Mouse (Mus musculus) lung, embryonic 15.5 days (tissue): ENCODE data around the gene Ckap2l. TPM values are rescaled to one million over a fixed set of nuclear protein-coding genes. Genes with fewer than 3 reads are reported as not detected.

ENCODE experiments used
- ATAC-seq: fragments of 200-750 bp; cut with Nextera tagmentation; 2 replicates; pipeline ENCODE4 v1.8.0; 2017; ENCODE audit warnings: moderate number of reproducible peaks, borderline replicate concordance; ENCODE audit not compliant: low FRiP score, low TSS enrichment; ENCODE audit errors: extremely low read depth
- H3K27ac ChIP-seq: fragments of 300-500 bp; sonication (generic); 2 replicates; pipeline ENCODE4 v1.5.1; 2015; ENCODE audit warnings: moderate library complexity, mild to moderate bottlenecking, inconsistent platforms
- H3K27me3 ChIP-seq: fragments of 300-500 bp; sonication (generic); 2 replicates; pipeline ENCODE4 v1.6.1; 2015; ENCODE audit warnings: inconsistent platforms
- H3K36me3 ChIP-seq: fragments of 300-500 bp; sonication (generic); 2 replicates; pipeline ENCODE4 v1.6.1; 2015; ENCODE audit warnings: inconsistent platforms
- H3K4me1 ChIP-seq: fragments of 300-500 bp; sonication (generic); 2 replicates; pipeline ENCODE4 v1.6.1; 2015; ENCODE audit warnings: inconsistent platforms
- H3K4me2 ChIP-seq: fragments of 300-500 bp; sonication (generic); 2 replicates; pipeline ENCODE4 v1.6.1; 2015; ENCODE audit warnings: inconsistent platforms, mild to moderate bottlenecking, moderate library complexity
- H3K4me3 ChIP-seq: fragments of 300-500 bp; sonication (generic); 2 replicates; pipeline ENCODE4 v1.5.1; 2015; ENCODE audit warnings: mild to moderate bottlenecking, inconsistent platforms
- H3K9ac ChIP-seq: fragments of 300-500 bp; sonication (generic); 2 replicates; pipeline ENCODE4 v1.6.1; 2015; ENCODE audit warnings: inconsistent platforms
- H3K9me3 ChIP-seq: fragments of 300-500 bp; sonication (generic); 2 replicates; pipeline ENCODE4 v1.6.1; 2016; ENCODE audit warnings: inconsistent platforms
- WGBS: fragments of 180-500 bp; shearing (Covaris S2); methylation state at CpG from one replicate; pipeline ENCODE4 v1.1.7; 2015; 5-methylcytosine and 5-hydroxymethylcytosine counted together
- polyA plus RNA-seq: library from polyadenylated mRNA; unstranded; fragments of >200 nt; fragmentation: Nextera tagmentation; extraction: Ambion mirVana; gene quantifications from 2 replicates; pipeline ENCODE4 v1.2.1, GENCODE M21; 2015

Ckap2l gene
- polyA plus RNA-seq, 1 experiment from 2014 or later = 50.0 TPM

DNA sequence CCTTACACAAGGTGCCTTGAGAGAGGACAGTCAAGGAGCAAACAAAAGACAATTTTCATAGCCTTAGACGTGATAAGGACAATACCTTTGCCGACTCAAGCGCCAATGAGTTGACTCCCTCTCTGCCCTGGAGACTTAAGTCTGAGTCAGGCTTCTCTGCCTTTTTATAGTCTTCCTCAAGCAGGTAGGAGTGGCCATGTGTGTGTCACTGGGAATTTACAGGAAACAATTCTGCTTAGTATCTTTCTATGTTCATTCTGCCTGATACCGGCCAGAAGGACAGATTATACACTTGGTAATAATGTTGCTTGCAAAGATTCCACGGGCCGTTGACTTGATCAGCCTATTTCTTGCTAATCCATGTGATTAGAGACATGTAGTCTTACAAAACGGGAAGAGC, 12.8 kb upstream of the Ckap2l start, which contains the start of gene Il1a:
TSS of gene Il1a (minus strand) at position 137 of the 400 bp plus-strand sequence.
- Histone ChIP-seq H3K4me1 (no peaks in the 10 kb centered on the region), H3K27ac (no peak within 1 kb of the TSS), H3K9ac (no peak within 1 kb of the TSS), H3K4me2 (no peak within 1 kb of the TSS), H3K27me3 (no peaks in the 10 kb centered on the region), H3K4me3 (no peak within 1 kb of the TSS), H3K9me3 (no peaks in the 10 kb centered on the region), H3K36me3 (no peaks in the 10 kb centered on the region)
- 74% methylated on average over 7 of the region's 7 CpGs for WGBS
- ATAC-seq = no peak

- no peak for ATAC-seq
- H3K9ac ChIP-seq = no peak overlapping the region
- no peak overlapping the region for H3K4me3 ChIP-seq
- H3K9me3 ChIP-seq = no peaks in the 10 kb centered on the region
- H3K4me2 ChIP-seq = no peak overlapping the region
- no peaks in the 10 kb centered on the region for H3K27me3 ChIP-seq
- H3K27ac ChIP-seq = no peak overlapping the region
- H3K36me3 ChIP-seq = no peaks in the 10 kb centered on the region
- H3K4me1 ChIP-seq = no peaks in the 10 kb centered on the region
- 76% methylated on average over 4 of the region's 4 CpGs for WGBS
Measured at GRCm38 (mm10) chr2:129306020-129306419, 9.0 kb upstream of the Ckap2l start.

DNA sequence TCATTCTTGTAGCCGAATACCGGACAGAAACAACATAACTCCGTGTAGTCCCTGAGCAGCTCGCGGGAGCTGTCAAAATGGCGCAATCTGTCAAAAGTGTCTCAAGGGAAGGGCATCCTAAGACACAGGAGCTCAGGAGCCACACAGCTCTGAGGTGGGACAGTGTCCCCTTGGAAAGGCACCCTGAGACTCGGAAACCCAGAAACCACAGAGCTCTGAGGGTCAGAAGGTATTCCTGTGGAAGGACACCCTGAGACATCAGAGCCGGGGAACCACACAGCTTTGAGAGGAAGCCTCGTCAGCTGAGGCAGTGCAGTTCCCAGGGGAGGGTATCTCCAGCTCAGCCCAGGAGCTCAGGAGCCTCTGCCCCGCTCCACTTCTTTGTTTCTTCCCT, 574 bp upstream of the Ckap2l start:
- H3K27me3 ChIP-seq = no peaks in the 10 kb centered on the region
- ATAC-seq = peak; percentile 35; the same call in 1 of the 2 replicates
- peaks cover 17% of the 10 kb centered on the region for H3K4me1 ChIP-seq
- peak overlapping the region; percentile 89 for H3K27ac ChIP-seq
- H3K36me3 ChIP-seq = peaks cover 3% of the 10 kb centered on the region; the same call in 1 of the 2 replicates
- peak overlapping the region; percentile 79 for H3K4me2 ChIP-seq
- H3K9ac ChIP-seq = peak overlapping the region; percentile 61
- H3K9me3 ChIP-seq = no peaks in the 10 kb centered on the region
- WGBS = 3% methylated on average over 10 of the region's 10 CpGs
- H3K4me3 ChIP-seq = peak overlapping the region; percentile 67

DNA sequence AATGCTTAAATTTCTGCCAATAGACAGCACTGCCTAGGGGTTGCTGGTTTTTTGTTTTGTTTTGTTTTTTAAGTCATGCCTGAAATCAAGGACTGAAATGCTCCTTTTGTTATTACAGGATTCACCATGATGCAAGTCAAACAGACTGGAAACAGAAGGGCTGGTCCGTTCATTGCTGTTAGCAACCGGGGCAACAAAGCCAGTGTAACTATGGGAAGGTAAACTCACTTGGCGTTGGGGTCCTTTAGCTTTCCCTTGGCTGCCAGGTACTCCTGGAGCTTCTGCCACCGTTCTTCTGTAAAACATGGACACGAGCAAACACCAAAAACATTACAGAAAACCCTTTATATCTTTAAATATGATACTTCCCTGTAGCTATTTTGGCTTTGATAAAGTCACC, 926 bp downstream of the Ckap2l start:
- no peak for ATAC-seq
- WGBS = 44% methylated on average over 5 of the region's 5 CpGs
- Histone ChIP-seq H3K4me2 (peak overlapping the region; percentile 70), H3K36me3 (peaks cover 7% of the 10 kb centered on the region; the same call in 1 of the 2 replicates), H3K27me3 (no peaks in the 10 kb centered on the region), H3K9ac (peak overlapping the region; percentile 71), H3K4me3 (peak overlapping the region; percentile 67), H3K9me3 (no peaks in the 10 kb centered on the region), H3K27ac (no peak overlapping the region), H3K4me1 (peaks cover 17% of the 10 kb centered on the region)

GRCm38 (mm10) chr2:129295075-129295474, 1.9 kb downstream of the Ckap2l start:
- no peak overlapping the region for H3K9ac ChIP-seq
- peak overlapping the region; percentile 70 for H3K4me2 ChIP-seq
- no peak for ATAC-seq
- WGBS = 86% methylated on average over 5 of the region's 5 CpGs
- H3K9me3 ChIP-seq = no peaks in the 10 kb centered on the region
- H3K27me3 ChIP-seq = no peaks in the 10 kb centered on the region
- H3K4me3 ChIP-seq = no peak overlapping the region
- no peak overlapping the region for H3K27ac ChIP-seq
- peaks cover 9% of the 10 kb centered on the region for H3K36me3 ChIP-seq
- H3K4me1 ChIP-seq = peaks cover 17% of the 10 kb centered on the region

DNA sequence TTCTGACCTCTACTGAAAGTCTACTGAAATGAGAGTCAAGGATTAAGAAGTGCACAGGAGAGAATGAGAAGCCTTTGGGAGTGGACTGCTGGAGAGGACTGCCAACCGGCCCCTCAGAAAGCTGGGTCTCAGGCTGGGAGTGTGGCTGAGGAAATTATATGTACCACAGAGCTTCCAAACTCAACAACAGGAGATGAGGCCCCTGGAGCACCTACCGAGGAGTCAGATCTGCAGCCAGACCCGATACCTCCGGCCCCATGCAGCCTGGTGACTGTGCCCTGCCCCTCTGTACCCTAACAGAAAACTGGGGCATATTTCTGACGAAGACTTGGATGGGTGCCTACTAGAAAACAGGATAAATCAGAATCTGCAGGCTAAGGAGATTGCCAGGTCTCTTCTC, 23.2 kb downstream of the Ckap2l start:
- peaks cover 76% of the 10 kb centered on the region for H3K36me3 ChIP-seq
- H3K4me3 ChIP-seq = no peak overlapping the region
- no peak overlapping the region for H3K27ac ChIP-seq
- H3K9me3 ChIP-seq = no peaks in the 10 kb centered on the region
- H3K27me3 ChIP-seq = no peaks in the 10 kb centered on the region
- H3K4me1 ChIP-seq = no peaks in the 10 kb centered on the region
- H3K9ac ChIP-seq = no peak overlapping the region
- no peak for ATAC-seq
- no peak overlapping the region for H3K4me2 ChIP-seq
- 89% methylated on average over 5 of the region's 5 CpGs for WGBS

DNA sequence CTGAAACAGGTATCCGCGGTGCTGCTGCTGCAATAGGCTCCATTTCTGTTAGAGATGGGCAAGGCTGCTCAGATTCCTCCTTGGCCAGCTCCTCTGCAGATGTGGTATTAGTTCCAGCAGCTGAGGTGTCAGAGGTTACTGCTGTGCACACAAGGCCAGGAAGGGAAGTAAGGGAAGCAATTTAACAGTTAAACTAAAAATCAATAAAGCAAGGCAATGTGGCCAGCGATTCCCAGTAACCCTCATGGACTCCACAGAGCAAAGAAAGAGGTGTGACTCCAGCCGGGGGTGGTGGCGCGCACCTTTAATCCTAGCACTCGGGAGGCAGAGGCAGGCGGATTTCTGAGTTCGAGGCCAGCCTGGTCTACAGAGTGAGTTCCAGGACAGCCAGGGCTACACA, 26.4 kb downstream of the Ckap2l start:
- Histone ChIP-seq H3K4me3 (no peak overlapping the region), H3K9ac (no peak overlapping the region), H3K9me3 (no peaks in the 10 kb centered on the region), H3K27ac (no peak overlapping the region), H3K27me3 (no peaks in the 10 kb centered on the region), H3K4me1 (no peaks in the 10 kb centered on the region), H3K4me2 (no peak overlapping the region), H3K36me3 (peaks cover 80% of the 10 kb centered on the region)
- ATAC-seq = no peak
- WGBS = 82% methylated on average over 9 of the region's 9 CpGs

DNA sequence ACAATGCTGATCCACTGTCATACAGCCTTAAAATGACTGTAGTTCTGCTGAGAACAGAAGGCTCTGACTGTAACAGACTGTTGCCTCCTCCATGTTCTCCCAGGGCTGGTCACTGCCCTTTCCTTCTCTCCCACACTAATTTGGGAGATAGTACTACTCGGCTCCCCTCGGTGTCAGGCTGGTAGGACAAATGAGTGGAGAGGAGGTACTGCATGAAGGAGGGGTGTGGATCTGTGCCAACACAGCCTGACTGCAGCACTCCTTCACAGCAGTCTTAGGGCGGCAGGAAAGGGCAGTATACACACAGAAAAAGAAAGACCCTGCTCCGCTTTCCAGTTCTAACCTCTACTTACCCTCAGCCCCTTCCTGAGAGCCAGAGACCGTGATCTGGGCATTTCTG, 27.0 kb downstream of the Ckap2l start:
- Histone ChIP-seq H3K4me1 (no peaks in the 10 kb centered on the region), H3K36me3 (peaks cover 75% of the 10 kb centered on the region), H3K9ac (no peak overlapping the region), H3K9me3 (no peaks in the 10 kb centered on the region), H3K27ac (no peak overlapping the region), H3K27me3 (no peaks in the 10 kb centered on the region), H3K4me2 (no peak overlapping the region), H3K4me3 (no peak overlapping the region)
- 87% methylated on average over 5 of the region's 5 CpGs for WGBS
- no peak for ATAC-seq

DNA sequence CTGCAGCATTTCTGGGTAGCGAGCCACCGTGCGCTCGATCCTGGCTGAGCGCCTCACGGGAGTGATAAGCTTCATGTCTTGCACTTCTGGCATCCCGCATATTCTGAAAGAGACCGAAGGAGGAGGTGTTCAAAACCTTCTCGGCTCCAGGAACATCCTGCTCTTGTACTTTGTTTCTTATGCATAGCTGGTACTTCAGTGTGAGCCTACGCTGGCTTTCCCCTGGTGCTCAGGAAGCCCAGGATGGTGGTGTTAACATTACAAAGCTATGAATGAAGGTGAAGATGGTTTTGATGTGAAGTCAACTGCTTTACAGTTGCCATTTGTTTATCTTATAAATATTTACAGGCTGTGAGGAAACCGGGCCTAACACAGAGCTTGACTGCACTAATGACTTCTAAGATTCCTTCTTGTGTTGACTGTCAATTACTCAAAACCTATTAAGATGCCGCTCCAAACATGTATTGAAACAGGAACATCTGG, 27.8 kb downstream of the Ckap2l start:
- H3K9me3 ChIP-seq = no peaks in the 10 kb centered on the region
- no peaks in the 10 kb centered on the region for H3K27me3 ChIP-seq
- H3K4me1 ChIP-seq = no peaks in the 10 kb centered on the region
- no peak overlapping the region for H3K4me2 ChIP-seq
- H3K9ac ChIP-seq = no peak overlapping the region
- 89% methylated on average over 12 of the region's 12 CpGs for WGBS
- peaks cover 70% of the 10 kb centered on the region for H3K36me3 ChIP-seq
- no peak overlapping the region for H3K27ac ChIP-seq
- H3K4me3 ChIP-seq = no peak overlapping the region
- ATAC-seq = no peak

DNA sequence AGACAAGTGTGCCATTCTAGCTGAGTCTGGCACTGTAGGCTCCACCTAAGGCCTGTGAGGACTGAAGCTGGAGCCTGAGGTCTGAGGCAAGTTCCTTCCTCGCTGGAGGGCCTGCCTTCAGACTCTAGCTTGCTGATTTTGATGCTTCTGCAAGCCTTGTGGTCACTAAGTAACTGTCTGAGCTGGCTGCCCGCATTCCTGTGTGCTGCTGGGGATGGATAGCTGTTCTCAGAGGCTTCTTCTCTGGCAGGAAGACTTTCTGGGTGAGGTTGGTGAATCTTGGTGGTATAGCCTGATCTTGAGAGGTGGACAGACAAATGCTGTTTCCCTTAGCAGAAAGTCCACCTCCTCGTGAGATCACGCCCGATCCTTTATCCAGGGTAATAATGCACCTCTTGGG, 29.3 kb downstream of the Ckap2l start:
- WGBS = 93% methylated on average over 5 of the region's 5 CpGs
- ATAC-seq = no peak
- Histone ChIP-seq H3K27ac (no peak overlapping the region), H3K4me1 (no peaks in the 10 kb centered on the region), H3K4me2 (no peak overlapping the region), H3K36me3 (peaks cover 55% of the 10 kb centered on the region), H3K4me3 (no peak overlapping the region), H3K27me3 (no peaks in the 10 kb centered on the region), H3K9me3 (no peaks in the 10 kb centered on the region), H3K9ac (no peak overlapping the region)

DNA sequence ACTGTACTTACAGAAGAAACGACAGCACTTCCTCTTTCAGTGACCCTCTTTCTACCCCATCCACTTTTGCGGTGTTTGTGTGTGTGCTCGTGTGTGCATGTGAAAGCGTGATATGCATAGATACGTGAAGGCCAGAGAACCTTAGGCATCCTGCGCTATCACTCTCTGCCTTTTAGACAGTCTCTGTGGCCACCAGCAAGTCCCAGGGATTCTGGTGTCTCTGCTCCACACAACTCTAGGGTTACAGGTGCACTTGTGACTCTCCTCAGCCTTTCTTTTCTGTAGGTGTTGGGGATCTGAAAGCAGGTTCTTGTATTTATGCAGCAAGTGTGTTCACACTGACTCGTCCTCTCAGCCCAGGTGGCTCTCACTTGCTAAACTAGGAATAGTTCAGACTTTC, 31.7 kb downstream of the Ckap2l start:
- WGBS = 90% methylated on average over 7 of the region's 7 CpGs
- ATAC-seq = no peak
- Histone ChIP-seq H3K9me3 (no peaks in the 10 kb centered on the region), H3K27me3 (no peaks in the 10 kb centered on the region), H3K27ac (no peak overlapping the region), H3K4me1 (no peaks in the 10 kb centered on the region), H3K36me3 (peaks cover 36% of the 10 kb centered on the region), H3K9ac (no peak overlapping the region), H3K4me2 (no peak overlapping the region), H3K4me3 (no peak overlapping the region)

- peaks cover 14% of the 10 kb centered on the region for H3K36me3 ChIP-seq
- no peaks in the 10 kb centered on the region for H3K4me1 ChIP-seq
- no peak overlapping the region for H3K27ac ChIP-seq
- no peaks in the 10 kb centered on the region for H3K9me3 ChIP-seq
- H3K4me2 ChIP-seq = no peak overlapping the region
- H3K9ac ChIP-seq = no peak overlapping the region
- H3K27me3 ChIP-seq = no peaks in the 10 kb centered on the region
- ATAC-seq = no peak
- H3K4me3 ChIP-seq = no peak overlapping the region
- WGBS = 54% methylated on average over 5 of the region's 5 CpGs
Measured at GRCm38 (mm10) chr2:129263073-129263472, 33.9 kb downstream of the Ckap2l start.
